Mouse (Mus musculus) megakaryocyte, adult 5-6 weeks (primary cell): Measurements from ENCODE around the gene Csrnp2. TPM values are rescaled to one million over a fixed set of nuclear protein-coding genes. Genes with fewer than 3 reads are reported as not detected.

Experiments
- ATAC-seq: 2 replicates; pipeline ENCODE4 v1.8.0; 2016; ENCODE audit warnings: mild to moderate bottlenecking, inconsistent platforms; ENCODE audit not compliant: poor library complexity, severe bottlenecking
- total RNA-seq, 2 experiments: library from RNA; stranded (forward) in 1 of 2; stranded (reverse) in 1 of 2; fragments of 153-499, 151-499 nt in 1 of 2; fragments of 221-1000, 200-1000 nt in 1 of 2; gene quantifications; 2 replicates each; pipeline versions ENCODE4 v1.2.3 to v1.2.4; 2015 to 2017

Csrnp2 gene
- total RNA-seq, 2 experiments from 2014 or later: 0.65 to 0.70 TPM

DNA sequence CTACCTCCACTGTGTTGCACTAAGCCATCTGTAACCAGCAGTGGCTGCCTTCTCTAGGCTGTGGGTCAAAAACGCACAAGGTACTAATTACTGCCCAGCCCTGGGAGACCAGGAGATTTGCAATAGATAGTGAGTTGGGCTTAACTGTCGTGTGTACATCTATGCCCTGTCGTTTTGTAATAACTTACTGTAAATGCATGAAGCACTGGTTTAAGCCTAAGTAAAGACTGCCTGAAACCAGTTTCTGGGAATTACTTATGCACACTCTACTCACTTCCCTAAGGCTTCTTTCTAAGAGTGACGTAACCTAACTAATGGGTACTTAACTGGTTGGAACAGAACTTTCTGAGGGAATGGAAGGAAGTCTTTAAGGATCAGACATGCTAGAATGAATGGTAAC lies 16.4 kb downstream of the Csrnp2 start:
- no peak for ATAC-seq

DNA sequence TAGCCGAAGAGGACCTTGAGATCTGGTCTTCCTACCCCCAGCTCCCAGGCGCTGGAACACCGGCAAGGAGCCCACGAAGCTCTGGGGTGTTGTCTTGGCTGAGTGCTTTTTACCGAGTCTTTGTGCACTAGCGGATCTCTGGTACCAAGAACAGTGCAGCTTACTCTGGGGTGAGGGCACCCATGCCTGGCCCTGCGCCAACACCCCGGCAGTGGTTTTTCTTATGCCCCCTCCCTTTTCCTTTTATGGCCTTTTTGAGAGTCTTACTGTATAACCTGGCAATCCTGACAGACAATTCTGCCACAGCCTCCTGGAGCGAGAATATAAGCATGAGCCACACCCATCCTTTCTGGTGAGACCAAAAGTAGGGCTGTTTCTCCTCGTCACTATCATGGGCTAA lies 16.9 kb downstream of the Csrnp2 start:
- ATAC-seq: no peak

DNA sequence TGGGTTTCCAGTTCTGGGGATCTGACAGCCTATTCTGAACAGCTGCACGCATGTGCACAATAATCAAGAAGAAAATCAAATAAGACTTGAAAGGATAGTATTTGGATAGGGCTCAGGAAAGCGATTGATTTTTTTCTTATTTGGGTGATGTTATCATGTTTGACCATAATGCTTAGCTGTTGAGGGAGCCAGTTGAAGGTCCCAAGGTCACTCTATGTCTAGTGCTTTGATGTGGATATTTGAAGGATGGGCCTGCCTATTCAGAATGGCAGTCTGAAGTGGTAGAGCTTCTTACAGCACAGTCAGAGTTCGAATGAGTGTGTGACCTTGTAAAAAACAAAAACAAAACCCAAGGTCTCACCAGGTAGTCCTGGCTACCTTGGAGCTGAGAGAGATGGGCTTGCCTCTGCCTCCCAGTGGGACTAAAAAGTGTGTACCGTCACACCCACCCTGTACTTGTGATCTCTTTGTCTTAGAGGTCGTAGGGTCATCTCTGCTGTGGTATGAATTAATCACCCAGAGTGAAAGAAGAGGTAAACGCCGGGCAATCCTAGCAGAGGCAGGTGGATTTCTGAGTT lies 21.3 kb downstream of the Csrnp2 start:
- no peak for ATAC-seq

DNA sequence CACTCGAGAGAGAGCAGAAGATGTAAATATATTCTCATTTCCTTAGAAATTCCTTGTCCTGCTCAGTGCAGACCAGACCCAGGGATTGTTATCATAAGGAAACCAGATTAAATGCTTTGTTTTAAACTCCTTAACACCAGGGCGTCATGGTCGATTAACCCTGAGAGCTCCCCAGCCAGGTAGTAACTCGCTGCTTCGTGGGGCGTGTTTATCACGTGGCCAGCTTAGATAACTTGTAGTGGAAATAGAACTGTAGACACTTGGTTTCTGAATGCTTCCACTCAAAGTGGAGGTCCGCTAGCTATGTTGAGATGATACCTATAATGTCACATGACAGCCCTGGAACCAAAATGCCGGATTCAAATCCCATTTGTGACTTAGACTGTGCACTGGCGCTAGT lies 25.3 kb downstream of the Csrnp2 start:
- ATAC-seq: no peak

DNA sequence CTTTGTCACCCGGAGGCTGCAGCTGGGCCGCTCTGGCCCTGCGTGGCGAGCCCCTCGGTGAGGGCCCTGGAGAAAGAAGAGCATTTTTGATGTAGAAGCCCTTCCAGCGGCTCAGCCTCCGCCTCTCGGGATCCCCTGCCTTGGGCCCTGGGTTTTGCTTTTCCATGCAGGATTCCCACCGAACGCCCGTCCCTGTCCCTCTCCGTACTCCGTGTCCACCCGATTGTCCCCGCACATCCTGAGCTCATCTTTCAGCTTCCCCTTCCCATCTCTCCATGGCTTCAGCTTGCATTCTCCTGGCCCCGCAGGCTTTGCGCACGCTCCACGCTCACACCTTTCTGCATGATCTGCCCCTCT lies 26.1 kb downstream of the Csrnp2 start:
- no peak for ATAC-seq

DNA sequence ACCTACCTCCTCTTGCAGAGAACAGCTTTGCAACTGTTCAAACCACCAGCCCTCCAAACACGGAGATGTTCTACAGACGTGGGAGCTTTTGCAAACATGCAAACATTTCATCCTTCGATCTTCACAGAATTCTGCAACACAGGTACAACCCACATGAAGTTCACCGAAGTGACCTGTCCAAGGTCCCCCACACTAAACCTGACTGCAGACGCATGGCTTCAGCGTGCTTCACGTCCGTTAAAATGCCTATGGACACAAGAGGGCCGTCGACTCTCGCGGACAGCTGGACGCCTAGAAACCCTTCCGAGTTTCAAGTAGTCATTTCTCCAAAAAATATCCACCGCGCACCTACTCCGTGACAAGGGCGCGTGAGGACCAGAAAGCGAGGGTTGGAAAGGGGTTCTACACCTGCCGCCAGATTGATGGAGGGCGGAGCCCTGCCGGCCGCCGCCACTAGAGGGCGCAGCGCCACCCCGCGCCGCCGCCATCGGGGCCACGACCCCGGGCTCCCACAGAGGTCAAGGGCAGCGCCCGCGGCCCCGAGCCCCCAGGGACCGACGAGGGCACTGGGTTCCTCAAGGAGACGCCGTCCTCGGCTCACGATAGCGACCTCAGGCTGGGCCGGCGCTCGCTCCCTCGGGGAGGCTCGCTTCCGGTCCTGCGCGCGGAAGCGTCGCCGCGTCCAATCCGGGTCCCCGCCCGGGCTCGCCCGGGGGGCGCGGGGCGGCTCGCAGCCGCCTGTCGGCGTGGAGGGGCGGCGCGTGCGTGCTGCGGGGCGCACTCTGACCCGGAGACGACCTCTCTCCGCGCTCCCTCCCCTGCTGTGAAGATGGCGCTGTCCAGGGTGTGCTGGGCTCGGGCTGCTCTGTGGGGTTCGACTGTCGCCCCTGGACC lies 26.7 kb downstream of the Csrnp2 start, which contains the start of gene Letmd1:
Gene Letmd1, plus strand, starts transcription at position 729 of the 894 bp plus-strand sequence.
- peak; percentile 88 for ATAC-seq

DNA sequence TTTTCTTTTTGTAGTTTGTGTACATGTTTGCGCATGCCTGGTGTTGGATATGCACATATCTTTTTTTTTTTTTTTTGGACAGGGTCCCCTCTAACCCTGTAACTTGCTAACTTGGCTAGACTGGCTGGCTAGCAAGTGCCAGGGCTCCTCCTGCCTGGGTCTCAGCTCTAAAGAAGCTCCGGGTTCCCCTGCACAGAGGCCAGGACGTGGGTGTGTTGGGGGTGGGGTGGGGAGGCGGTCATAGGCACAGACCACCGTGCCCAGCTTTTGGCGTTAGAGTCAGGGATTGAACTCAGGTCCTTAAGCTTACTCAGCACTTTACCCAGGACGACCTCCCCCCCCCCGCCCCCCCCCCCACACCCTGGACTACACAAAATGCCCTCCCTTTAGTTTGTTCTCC lies 27.6 kb downstream of the Csrnp2 start:
- ATAC-seq: no peak

DNA sequence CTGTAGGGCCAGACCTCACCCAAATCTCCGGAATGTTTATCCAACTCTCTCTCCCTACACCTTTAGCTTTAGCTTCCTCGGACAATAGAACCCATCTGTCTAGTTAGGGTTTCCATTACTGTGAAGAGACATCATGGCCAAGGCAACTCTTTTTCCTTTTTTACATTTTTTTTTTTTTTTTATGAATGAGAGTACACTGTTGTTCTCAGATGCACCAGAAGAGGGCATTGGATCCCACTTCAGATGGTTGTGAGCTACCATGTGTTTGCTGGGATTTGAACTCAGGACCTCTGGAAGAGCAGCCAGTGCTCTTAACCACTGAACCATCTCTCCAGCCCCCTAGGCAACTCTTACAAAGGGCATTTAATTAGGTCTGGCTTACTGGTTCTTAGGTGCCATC lies 29.9 kb downstream of the Csrnp2 start:
- no peak for ATAC-seq

DNA sequence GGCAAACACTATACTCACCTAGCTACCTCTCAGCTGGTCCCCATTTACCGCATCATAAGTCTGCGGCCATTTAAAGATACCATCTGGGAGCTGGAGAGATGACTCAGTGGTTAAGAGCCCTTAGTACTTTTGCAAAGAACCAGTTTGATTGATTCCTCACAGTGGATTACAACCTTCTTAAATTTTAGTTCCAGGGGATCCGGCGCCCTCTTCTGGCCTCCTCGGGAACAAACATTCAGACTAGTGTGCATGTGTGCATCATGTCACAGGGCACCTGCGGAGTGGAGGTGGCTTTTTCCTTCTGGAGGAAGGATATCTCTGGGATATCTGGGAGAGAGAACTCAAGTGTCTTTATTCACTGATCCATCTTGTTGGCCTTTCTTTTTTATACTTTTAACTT lies 31.6 kb downstream of the Csrnp2 start:
- no peak for ATAC-seq

DNA sequence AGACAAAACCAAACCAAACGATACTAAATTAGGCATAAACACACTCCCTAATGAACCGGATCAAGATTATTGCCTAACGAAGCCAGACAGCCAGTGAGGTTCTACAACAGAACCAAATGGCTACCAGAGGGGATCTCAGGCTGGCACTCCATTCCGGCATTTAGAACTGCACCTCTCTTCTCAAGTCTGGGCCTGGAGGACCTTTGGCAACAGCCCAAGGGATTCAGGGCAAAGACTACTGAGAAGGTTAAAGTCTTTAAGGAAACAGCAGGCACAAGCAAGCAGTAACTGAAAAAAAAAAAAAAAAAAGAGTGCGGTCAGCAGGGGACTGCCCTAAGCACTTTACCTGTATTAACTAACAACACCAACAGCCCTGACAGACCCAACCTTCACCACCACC lies 33.2 kb downstream of the Csrnp2 start:
- ATAC-seq: no peak

DNA sequence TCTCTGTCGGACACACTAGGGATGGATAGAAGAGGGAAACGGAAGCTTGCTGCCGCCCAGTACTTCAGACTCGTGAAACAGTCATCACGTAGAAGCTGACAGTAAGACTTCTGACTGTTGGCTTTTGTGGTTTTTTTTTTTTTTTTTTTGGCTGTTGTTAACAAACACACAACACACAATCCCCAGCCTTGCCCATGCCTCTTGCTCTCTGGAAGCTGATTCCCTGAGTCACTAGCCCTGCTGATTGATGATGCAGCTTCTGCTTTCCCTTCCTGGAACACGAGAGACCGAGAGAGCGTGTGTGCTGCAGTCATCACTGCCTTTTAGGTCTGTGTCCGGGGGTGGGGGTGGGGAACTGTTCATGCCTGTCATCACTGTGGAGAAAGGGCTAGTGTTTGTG lies 33.6 kb downstream of the Csrnp2 start:
- ATAC-seq: peak; percentile 72

DNA sequence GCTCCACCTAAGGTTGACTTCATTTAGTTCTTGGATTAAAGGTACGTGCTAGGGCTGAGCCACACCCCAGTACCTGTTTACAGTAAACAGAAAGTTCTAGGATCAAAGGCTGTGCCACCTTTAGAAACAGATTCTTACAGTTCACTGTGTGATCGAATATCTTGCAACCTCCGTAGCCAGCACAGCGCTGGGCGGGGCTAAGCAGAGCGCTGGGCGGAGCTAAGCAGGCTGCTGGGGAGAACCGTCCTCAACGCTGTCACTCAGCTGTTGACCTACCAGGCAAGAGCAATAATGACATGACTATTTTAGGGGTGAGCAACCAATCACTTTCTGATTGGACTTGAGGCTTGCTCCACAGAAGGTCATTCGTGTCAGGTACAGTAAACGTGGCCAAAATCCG lies 34.3 kb downstream of the Csrnp2 start:
- ATAC-seq: peak; percentile 77

DNA sequence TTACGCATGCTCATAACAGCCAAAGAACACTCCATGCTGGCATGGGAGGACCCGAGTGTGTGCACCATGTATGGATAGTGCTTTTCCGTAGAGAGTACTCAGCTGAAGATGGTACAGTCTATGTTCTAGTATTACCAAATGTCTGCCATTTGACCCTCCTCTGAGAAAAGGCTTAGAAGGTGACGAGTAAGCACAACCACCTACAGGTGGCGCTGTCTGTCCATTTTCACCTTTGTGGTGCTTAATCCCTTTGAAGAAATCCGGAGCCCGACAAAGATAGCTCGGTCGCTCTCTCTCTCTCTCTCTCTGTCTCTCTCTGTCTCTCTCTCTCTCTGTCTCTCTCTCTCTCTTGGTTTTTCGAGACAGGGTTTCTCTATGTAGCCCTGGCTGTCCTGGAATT lies 37.2 kb downstream of the Csrnp2 start:
- ATAC-seq: peak; percentile 41

DNA sequence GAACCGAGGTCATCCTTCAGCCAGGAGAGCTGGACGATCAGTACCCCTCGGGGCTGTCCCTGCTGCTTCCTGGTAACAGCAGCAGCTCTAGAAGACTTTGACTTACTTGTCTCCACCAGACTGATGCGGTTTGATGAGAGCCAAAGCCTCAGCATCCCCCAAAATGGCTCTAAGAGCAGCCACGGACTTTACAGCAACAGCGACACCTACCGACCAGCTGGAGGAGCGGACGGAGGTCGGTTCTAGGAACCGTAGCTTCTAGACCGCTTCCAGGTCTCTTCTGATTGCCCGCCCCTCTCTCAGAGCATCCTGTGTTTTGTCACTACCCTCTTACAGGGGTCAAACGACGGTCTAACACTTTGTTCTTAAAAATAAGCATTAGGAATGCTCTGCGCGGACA lies 37.9 kb downstream of the Csrnp2 start:
- peak; percentile 66 for ATAC-seq

DNA sequence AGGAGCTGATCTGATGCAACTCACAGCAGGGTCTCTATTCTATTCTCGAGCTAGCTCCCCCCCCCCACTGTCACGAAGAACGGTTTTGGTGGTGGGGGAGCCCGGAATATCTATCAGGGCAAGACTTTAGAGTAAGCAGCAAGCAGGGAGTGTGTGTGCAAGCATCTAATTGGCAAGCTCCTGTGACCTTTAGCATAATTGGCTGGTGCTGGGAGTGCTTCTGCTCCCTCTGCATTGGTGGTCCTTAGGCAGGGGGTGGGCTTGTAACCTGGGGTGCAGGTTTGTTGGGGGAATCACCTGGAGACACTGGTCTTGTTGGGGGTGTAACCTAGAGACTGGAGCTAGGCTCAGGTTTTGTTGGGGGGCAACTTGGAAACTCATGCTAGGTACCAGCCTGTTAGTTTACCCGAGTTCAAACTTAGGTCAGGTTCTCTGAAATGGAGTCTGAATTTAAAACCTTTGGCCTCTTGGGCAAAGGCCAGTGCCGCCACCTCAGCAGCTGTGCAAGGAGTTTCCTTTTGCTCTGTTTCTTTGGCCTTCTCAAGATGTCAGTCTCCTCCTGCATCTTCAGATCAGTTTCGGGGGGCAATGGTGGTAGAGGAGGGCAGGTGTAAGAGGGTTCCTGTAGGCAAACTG lies 38.8 kb downstream of the Csrnp2 start:
- no peak for ATAC-seq

DNA sequence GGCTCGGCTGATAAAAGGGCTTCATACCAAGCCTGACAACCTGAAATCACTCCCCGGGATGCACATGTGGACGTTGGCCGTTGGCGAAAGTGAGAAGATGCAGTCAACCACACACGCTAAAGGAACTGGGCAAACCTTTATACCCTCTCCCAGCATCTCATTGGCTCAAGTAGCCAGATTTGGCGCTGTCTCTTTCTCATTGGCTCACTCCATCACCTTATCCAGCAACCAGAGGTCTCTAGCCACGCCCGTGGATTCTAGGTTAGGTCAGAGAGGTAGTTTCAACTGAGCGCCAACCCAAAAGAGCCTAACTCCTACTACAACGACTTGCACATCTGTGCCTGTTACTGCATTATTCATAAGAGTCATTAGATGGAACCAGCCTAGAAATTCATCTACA lies 42.8 kb downstream of the Csrnp2 start:
- no peak for ATAC-seq

DNA sequence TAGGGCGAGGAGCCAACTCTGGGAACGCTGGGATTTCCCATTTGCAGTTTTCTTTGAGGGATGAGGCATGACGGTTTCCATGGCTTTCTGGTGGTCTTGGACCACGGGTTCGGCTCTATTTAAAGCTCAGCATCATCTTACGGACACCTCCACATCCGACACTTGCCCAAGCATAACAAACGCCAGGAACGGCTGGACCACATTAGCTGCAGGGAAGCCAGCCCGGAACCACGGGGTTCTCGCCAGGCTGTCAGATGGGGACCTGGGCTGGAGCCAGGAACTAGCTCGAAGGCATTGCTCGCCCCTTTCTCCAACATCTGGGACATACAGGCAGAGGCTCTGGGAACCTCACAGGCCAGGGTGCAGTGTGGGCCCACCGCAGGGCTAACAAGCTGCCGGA lies 44.0 kb downstream of the Csrnp2 start:
- no peak for ATAC-seq

DNA sequence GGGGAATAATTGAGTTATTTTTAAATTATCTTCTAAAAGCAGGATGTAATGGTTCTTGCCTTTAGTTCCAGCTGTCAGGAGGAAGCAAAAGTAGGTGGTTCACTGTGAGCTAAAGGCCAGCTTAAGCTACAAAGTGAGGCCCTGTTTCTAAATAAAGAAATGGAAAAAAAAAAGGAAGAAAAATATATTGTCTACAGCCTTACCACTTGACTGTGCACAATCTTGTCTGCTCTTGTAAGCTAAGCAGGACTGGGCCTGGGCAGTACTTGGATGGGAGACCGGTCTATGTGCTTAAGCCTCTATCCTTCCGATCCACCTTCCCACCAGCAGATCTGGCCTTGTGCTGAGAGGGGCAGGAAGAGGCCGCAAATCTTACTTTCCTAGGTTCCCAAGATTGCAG lies 45.8 kb downstream of the Csrnp2 start:
- ATAC-seq: no peak

DNA sequence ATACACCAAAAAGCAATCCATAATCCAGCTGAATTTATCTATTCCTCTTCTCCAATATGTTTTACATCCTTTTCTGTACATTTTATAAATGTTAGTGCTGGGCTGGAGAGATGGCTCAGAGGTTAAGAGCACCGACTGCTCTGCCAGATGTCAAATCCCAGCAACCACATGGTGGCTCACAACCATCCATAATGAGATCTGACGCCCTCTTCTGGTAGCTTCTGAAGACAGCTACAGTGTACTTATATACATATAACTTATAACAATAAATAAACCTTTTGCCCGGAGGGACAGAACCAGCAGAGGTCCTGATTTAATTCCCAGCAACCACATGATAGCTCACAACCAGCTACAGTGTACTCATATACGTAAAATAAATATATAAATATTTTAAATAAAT lies 46.7 kb downstream of the Csrnp2 start:
- ATAC-seq: no peak

DNA sequence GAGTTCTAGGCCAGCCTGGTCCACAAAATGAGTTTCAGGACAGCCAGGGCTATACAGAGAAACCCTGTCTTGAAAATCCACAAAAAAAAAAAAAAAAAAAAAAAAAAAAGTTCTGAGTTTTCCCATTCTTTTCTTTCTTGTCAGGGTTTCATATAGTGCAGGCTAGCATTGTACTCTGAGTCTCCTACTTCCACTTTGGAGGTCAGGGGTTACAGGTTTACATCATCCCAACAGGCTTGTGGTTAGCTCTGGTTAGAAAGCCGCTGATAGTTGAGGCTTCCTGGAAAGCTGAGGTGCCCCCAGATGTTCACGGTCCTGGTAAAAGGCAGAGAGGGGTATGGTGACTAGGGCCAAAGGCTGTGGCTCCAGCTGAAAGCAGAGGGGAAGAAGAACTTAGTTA lies 48.4 kb downstream of the Csrnp2 start:
- ATAC-seq: no peak

DNA sequence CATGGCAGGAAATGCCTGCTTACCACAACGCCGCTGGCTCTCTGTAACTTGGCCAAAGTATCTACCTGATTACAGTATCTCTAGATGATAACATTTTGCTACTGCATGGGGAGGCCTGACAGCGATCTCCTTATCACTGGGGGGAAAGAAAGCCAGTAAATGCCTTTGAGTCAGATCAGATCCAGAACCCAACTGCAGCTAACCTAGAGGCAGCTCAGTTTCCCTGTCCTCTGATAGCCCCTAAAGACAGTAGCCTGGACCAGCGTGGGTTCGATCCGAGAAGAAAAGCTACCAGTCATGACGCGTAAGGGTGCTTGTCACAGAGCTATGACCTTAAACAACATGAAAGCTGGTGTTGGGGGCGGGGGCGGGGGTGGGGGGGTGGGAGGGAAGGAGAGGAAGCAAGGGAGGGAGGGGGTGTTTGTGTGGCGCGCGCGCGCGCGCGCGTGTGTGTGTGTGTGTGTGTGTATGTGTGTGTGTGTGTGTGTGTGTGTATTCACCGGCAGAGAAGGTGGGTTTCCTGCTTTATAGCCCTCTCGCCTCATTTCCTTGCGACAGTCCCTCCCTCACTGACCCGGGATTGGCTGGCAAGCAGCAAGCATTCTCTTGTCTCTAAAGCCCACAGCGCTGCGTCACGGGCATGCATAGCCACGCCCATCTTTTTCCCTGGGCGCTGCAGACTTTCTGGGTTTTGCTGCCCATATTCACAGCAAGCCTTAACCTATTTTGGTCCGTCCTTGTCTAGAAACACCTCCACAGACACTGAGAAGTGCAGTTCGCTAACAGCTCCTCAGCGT lies 52.0 kb downstream of the Csrnp2 start:
- peak; percentile 99 for ATAC-seq
